Mouse (Mus musculus): ENCODE results near the gene Slc43a1.

DNA sequence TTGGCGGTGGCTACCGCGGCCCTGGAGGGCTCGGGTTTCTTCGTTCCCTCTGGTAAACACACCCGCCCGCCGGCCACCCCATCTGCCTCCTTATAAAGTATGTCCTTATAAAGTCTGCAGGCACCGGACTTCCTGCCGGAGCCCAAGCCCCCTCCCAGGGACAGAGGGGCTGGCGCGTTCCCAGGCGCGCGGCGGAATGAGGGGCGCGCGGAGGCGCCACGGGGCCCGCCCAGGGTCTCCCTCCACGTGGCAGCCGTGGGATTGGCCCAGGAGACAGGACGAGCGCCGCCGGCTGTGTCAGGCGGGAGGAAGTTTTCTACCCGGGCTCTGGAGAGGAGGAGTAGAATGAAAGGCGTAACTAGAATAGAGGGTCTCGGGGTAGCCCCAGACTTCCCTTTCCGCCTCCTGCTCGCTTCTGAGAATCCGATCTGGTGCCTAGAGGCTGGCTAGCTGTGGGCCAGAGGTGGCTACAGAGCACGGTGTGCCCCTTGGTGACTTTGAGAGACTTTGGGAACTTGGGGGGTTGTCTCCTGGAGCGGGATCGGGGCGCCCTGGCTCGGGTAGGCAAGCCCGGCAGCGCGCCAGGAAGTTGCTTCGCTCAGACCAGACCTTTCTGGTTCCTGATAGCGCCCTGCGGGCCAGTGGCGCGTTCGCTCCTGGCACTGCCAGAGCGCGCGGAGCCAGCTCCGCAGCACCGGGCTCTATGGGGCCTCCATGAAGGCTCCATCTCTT is 1.5 kb downstream of the Slc43a1 start:
- no peak for TF ChIP-seq CTCF (IDR thresholded peaks at IDR 0.05; ENCODE audit: low read depth, low read length)
- TF ChIP-seq POLR2A (IDR thresholded peaks at IDR 0.05; ENCODE audit: borderline replicate concordance, low read depth, low read length): no peak
